Mouse (Mus musculus) liver, adult 2 months (tissue): ENCODE data around the gene Uhrf1. TPM values are rescaled to one million over a fixed set of nuclear protein-coding genes. Genes with fewer than 3 reads are reported as not detected.

Source experiments
- DNase-seq: peaks from one replicate; pipeline ENCODE4 v3.0.0-alpha.2; 2011; ENCODE audit warnings: low read depth, low spot score; ENCODE audit errors: extremely low read depth
- H3K27ac ChIP-seq: fragments of 200-500 bp; replicated peaks from 2 replicates; pipeline ENCODE4 v1.5.1; 2012; ENCODE audit warnings: low read depth, mild to moderate bottlenecking, control low read depth, inconsistent platforms, low read length; ENCODE audit not compliant: insufficient read depth
- H3K27me3 ChIP-seq: fragments of 200-500 bp; 2 replicates; pipeline ENCODE4 v1.6.1; 2012; ENCODE audit warnings: mild to moderate bottlenecking, moderate library complexity, low read length, inconsistent platforms; ENCODE audit not compliant: control insufficient read depth, insufficient read depth
- H3K36me3 ChIP-seq: fragments of 200-500 bp; 2 replicates; pipeline ENCODE4 v1.6.1; 2012; ENCODE audit warnings: low read length, inconsistent platforms; ENCODE audit not compliant: control insufficient read depth, insufficient read depth
- H3K4me1 ChIP-seq: fragments of 200-500 bp; 2 replicates; pipeline ENCODE4 v1.6.1; 2011; ENCODE audit warnings: low read length; ENCODE audit not compliant: control insufficient read depth, insufficient read depth
- H3K4me3 ChIP-seq: fragments of 200-500 bp; 2 replicates; pipeline ENCODE4 v1.5.1; 2011; ENCODE audit warnings: low read depth, mild to moderate bottlenecking, control low read depth, low read length, moderate library complexity; ENCODE audit not compliant: insufficient read depth
- H3K79me2 ChIP-seq: fragments of 200-500 bp; 2 replicates; pipeline ENCODE4 v1.6.1; 2012; ENCODE audit warnings: inconsistent platforms, mild to moderate bottlenecking, low read length, moderate library complexity; ENCODE audit not compliant: control insufficient read depth, insufficient read depth
- H3K9ac ChIP-seq: fragments of 200-500 bp; 2 replicates; pipeline ENCODE4 v1.6.1; 2012; ENCODE audit warnings: low read depth, mild to moderate bottlenecking, control low read depth, inconsistent platforms, low read length
- CTCF ChIP-seq: fragments of 200-500 bp; IDR thresholded peaks from 2 replicates; pipeline ENCODE4 v1.5.1; 2011; ENCODE audit warnings: low read depth, low read length, control low read depth
- POLR2A ChIP-seq: fragments of 200-500 bp; IDR thresholded peaks from 2 replicates; pipeline ENCODE4 v1.6.1; 2011; ENCODE audit warnings: low read length, control low read depth; ENCODE audit not compliant: insufficient read depth; ENCODE audit errors: extremely low read depth
- WGBS: fragments of 180-500 bp; shearing (Covaris S2); methylation state at CpG from one replicate; pipeline ENCODE4 v1.1.7; 2018; 5-methylcytosine and 5-hydroxymethylcytosine counted together
- polyA plus RNA-seq: library from polyadenylated mRNA; depleted of rRNA; stranded (reverse); fragments of >200 nt; gene quantifications from 2 replicates; pipeline ENCODE4 v1.2.3, GENCODE M21; 2012
- total RNA-seq: library from RNA; depleted of rRNA; stranded (reverse); fragments of >200 nt; gene quantifications from 2 replicates; pipeline ENCODE4 v1.2.3, GENCODE M21; 2014

Gene Uhrf1
- total and polyA plus RNA-seq, 2 experiments: 0.22 to 0.92 TPM

GRCm38 (mm10) chr17:56264020-56264419 is 39.1 kb upstream of the Uhrf1 start:
- no peak overlapping the region for H3K4me3 ChIP-seq
- TF ChIP-seq CTCF (peak; percentile 89), POLR2A (no peak)
- WGBS: 13% methylated on average over 8 of the region's 8 CpGs
- no peak overlapping the region for H3K9ac ChIP-seq
- H3K36me3 ChIP-seq: peaks cover 16% of the 10 kb centered on the region
- H3K79me2 ChIP-seq: peaks cover 13% of the 10 kb centered on the region
- DNase-seq: peak; percentile 56
- H3K27me3 ChIP-seq: no peaks in the 10 kb centered on the region
- H3K27ac ChIP-seq: no peak overlapping the region
- peaks cover 21% of the 10 kb centered on the region for H3K4me1 ChIP-seq

- DNase-seq: no peak
- WGBS: 49% methylated on average over 4 of the region's 4 CpGs
- no peaks in the 10 kb centered on the region for H3K27me3 ChIP-seq
Observed at GRCm38 (mm10) chr17:56265011-56265410, 38.1 kb upstream of the Uhrf1 start.

GRCm38 (mm10) chr17:56265869-56266268 is 37.3 kb upstream of the Uhrf1 start:
- DNase-seq: no peak
- H3K9ac ChIP-seq: no peak overlapping the region
- no peak overlapping the region for H3K27ac ChIP-seq
- H3K27me3 ChIP-seq: no peaks in the 10 kb centered on the region
- peaks cover 2% of the 10 kb centered on the region; the same call in 1 of the 2 replicates for H3K36me3 ChIP-seq
- H3K4me1 ChIP-seq: peaks cover 8% of the 10 kb centered on the region
- WGBS: 70% methylated on average over 3 of the region's 3 CpGs
- TF ChIP-seq POLR2A: no peak
- no peak for TF ChIP-seq CTCF
- no peak overlapping the region for H3K4me3 ChIP-seq
- H3K79me2 ChIP-seq: no peaks in the 10 kb centered on the region

More at GRCm38 (mm10) chr17:56265011-56265410, 38.1 kb upstream of the Uhrf1 start:
- no peak overlapping the region for H3K4me3 ChIP-seq
- 0 out of 2 replicates have a peak, but pooled peaks cover 3% of the 10 kb centered on the region for H3K79me2 ChIP-seq
- no peak overlapping the region for H3K27ac ChIP-seq
- H3K9ac ChIP-seq: no peak overlapping the region
- H3K4me1 ChIP-seq: peaks cover 13% of the 10 kb centered on the region
- peaks cover 8% of the 10 kb centered on the region for H3K36me3 ChIP-seq
- TF ChIP-seq POLR2A (no peak), CTCF (no peak)

- no peak overlapping the region for H3K4me3 ChIP-seq
- no peaks in the 10 kb centered on the region for H3K79me2 ChIP-seq
- H3K36me3 ChIP-seq: peaks cover 4% of the 10 kb centered on the region; the same call in 1 of the 2 replicates
- DNase-seq: no peak
- no peaks in the 10 kb centered on the region for H3K27me3 ChIP-seq
- TF ChIP-seq POLR2A: no peak
- no peak for TF ChIP-seq CTCF
- 74% methylated on average over 3 of the region's 3 CpGs for WGBS
- no peak overlapping the region for H3K9ac ChIP-seq
- peaks cover 4% of the 10 kb centered on the region for H3K4me1 ChIP-seq
- H3K27ac ChIP-seq: no peak overlapping the region
Observed at GRCm38 (mm10) chr17:56266271-56266670, 36.9 kb upstream of the Uhrf1 start.

- peak overlapping the region; percentile 19 for H3K4me3 ChIP-seq
- DNase-seq: peak; percentile 82
Observed at GRCm38 (mm10) chr17:56269153-56269630, 33.9 kb upstream of the Uhrf1 start.

GRCm38 (mm10) chr17:56269741-56270140 is 33.4 kb upstream of the Uhrf1 start:
- peak overlapping the region; percentile 40; the same call in 1 of the 2 replicates for H3K9ac ChIP-seq
- H3K36me3 ChIP-seq: peaks cover 3% of the 10 kb centered on the region; the same call in 1 of the 2 replicates
- TF ChIP-seq CTCF (no peak), POLR2A (no peak)
- WGBS: 85% methylated on average over 3 of the region's 3 CpGs
- peak overlapping the region; percentile 41; the same call in 1 of the 2 replicates for H3K27ac ChIP-seq
- peaks cover 24% of the 10 kb centered on the region for H3K4me1 ChIP-seq
- no peaks in the 10 kb centered on the region for H3K27me3 ChIP-seq
- DNase-seq: no peak
- peaks cover 21% of the 10 kb centered on the region for H3K79me2 ChIP-seq
- no peak overlapping the region for H3K4me3 ChIP-seq

More at GRCm38 (mm10) chr17:56269153-56269630, 33.9 kb upstream of the Uhrf1 start:
- TF ChIP-seq CTCF (no peak), POLR2A (0 out of 2 replicates have a peak, but pooled peaks have one; percentile 6)
- Histone ChIP-seq H3K27ac (peak overlapping the region; percentile 64), H3K36me3 (peaks cover 3% of the 10 kb centered on the region; the same call in 1 of the 2 replicates), H3K4me1 (peaks cover 21% of the 10 kb centered on the region), H3K27me3 (no peaks in the 10 kb centered on the region), H3K79me2 (peaks cover 18% of the 10 kb centered on the region), H3K9ac (peak overlapping the region; percentile 72)
- WGBS: 17% methylated on average over 12 of the region's 12 CpGs
